Mouse (Mus musculus): ENCODE measurements at regions not wholly inside any gene's neighbourhood (a gene's known extent, or its start where the extent isn't known, plus 50 kb on each side); places are given as distances from the start of the nearest gene placed in this dataset.
A peak's percentile ranks its signal among the peaks of the same experiment; 100 is the strongest.

DNA sequence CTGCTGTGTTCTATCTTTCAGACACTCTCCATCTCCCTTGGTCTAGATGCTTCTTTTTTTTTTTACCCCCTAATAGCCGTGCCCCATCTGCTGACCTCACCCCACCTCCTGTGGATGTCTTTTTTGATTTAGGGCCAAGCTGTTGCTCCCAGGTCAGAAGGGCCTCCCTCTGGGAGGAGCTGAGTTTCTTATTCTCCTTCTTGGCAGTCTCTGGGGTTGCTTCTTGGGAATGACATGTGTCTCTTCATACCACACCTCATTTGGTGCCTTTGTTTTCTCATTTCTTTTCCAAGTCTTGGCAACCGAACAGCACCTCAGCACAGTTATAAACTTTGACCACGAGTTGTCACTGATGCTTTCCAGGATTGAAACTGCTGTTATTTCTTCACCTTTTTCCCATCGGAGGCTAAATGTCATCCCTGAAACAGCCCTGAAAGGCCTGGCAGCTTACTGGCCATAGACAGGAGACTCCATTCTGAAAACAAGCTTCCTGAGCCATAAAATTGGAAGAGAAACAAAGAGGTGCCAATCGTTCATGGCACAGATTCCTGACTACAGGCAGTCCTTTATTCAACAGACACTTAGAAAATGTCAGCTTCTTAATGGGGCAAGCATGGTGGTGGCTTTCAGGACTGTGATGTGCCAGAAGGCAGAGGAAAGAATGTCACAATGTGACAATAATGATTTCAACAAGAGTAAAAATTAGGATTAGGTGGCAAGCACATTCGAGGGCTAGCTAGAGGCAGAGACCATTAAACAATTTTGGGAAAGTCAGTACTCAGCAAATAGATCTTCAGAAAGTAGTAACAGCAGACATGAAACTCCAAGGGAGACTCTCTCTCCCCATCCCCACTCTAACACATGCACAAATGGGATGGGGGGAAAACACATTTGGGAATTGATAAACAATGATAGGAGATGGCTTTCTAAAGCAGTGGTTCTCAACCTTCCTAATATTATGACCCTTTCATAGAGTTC is 197.1 kb upstream of the Arrdc4 start:
- no peak for DNase-seq (ENCODE audit: low spot score)

DNA sequence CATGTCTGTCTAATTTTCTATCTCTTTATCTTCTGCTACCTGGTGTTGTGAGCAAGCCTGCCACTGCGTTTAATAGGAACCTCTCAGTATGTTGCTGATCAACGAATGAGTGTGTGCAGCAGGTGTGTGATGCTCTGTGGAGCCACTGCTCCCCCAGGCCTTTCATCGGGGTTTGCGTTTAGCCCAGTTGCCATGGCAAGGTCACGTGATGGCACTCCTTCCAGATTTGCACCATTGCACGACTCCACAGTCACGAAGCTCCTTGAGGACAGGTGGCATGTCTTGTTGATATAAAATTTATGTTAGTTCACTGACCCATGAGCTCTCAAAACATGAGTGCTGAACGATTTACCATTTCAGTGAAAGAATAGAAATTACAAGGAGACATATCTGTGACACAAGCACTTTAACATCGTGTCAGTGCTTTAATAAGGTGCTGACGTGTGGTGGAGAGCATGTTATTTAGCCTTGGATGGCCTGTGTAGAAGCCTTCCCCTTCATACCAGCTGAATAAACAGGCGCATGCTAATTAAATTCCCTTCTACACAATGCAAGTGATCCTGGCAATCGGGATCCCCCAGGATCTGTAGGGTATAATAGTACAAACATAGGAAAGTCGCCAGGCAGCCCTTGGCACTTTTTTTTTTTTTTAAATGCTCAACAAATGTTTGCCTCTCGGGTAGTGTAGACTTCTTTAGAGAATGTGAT is 181.7 kb upstream of the Arrdc4 start:
- no peak for DNase-seq (ENCODE audit: low spot score)

DNA sequence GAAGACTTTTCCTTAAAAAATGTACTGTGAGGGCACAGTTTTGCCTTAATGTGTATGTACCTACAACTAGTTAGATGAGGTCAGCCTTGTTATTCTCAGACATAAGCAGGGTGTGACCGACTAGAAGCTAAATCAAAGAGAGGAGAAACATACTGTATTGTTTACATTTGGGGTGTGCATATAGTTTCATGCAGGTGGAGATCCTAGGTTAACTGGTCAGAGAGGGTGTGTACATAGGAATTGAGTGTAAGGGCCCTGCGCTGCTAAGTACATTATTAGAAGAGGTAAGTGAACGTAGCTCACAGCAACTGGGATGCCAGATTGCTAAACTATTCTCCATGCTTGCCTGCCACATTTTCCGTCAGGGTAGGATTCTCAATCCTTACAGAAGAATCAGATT is 180.6 kb upstream of the Arrdc4 start:
- DNase-seq (ENCODE audit: low spot score) = no peak

DNA sequence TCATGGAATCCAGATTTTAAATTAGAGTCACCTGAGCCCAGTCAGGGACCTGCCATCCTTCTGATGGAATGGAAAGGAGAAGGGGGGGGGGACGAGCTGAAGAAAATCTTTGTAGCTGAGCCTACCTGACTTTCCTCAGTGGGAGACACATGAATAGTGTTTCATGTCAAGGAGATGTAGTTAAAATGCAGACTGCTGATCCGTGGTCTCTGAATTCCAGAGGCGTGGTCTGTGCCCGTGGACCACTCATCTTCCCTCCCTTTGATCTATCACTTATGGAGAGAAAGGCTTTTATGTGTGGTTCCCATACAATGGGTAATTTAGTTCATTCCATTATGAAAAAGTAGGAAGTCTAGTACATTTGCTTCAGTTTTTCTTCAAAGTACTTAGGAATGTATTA is 176.6 kb upstream of the Arrdc4 start:
- no peak for DNase-seq (ENCODE audit: low spot score)

DNA sequence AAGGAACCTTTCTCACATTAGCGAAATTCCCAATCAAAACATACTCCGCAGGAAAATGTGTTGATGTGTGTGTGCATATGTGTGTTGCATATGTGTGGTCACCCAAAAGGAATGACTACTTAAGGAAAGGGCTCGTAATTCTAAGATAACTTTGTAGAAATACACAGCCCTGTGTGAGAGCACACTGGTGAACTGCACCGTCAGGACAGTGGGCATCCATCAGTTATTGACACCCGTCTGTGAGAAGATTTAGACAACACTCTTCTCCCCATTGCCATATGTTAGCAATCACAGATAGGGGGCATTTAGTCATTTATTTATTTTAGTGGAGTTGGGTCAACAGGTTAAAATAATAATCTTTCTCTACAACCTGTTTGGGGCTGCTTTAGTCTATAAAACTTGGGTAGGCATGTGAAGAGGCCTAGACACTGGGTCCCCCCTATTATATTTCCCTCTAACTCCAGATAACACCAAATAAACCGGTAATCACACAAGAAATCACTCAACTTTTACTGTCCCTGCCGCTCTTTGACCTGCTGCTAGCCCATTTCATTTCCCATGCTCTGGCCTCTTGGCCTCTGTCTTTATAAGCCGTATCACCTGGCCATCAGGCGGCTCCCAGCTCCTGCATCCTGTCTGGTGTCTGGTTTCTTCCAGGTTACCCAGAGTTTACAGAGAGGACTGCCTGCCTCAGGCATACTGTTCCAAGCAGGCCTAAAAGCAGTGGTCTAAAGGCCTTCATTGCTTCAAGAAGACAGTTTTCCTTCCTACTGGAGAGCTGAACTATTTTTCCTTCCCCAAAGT is 169.8 kb upstream of the Arrdc4 start:
- DNase-seq (ENCODE audit: low spot score) = no peak

DNA sequence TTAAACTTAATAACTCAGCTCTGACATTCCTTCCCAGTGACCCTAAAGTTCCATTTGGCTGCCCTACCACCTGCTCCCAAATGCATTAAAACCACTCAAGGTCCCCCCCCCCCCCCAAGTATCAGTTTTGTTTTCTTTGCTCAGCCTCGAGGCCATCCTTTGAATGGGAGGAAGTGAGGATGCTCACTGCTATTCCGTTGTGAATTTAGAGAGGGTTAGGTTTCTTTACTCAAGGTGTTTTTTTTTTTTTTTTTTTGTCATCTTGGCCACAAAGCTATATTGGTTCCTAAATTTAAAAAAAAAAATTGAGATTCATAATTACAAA is 168.8 kb upstream of the Arrdc4 start:
- DNase-seq (ENCODE audit: low spot score) = no peak

DNA sequence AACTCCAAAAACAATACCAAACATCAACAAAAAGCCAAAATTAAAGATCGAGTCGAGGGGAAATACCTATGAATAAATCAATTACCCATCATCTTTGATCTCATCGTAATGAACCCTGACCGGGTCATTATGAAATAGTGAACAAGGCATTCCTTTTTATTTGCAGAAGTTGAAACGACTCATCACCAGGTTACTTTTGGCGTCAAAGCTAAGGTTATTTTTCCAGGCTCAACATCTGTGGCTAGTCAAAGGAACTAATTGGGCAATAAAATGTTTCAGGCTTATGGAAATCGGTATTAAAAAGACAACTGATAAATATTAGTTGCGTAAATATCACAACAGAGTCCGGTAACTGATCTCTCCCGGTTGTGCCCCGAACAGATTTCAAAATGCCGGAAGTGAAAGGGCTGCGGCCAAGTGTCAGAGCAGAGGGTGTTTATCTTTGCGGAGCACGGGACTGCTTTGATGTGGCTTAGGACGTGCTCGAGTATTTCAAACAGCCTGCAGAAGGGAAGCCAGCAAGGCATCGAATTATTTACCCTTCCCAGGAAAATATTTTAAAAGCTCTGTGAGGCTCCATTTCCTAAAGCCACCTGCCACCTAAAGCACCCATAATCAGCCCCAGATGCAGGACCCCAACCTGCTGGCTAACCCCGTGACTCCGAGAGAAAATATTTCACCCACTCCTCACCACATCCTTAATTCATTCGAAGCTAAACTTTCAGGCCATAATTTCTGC is 168.3 kb upstream of the Arrdc4 start:
- peak; percentile 2 for DNase-seq (ENCODE audit: low spot score)

DNA sequence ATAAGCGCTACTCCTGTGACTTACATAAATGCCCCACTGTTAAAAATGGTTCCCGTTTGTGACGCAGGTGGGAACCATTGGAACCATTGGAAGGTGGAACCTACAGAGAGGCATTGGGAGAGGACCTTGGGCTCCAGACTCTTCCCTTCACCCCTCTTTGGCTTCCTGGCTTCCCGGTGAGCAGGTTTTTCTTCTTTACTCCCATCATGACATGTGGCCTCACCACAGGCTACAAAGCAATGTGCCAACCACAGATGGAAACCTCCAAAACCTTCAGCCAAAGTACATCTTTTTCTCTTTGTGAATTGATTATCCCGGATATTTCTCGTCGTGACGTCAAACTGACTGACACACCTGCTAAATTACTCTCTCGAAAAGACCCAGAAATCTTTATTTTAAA is 166.9 kb upstream of the Arrdc4 start:
- DNase-seq (ENCODE audit: low spot score) = no peak

DNA sequence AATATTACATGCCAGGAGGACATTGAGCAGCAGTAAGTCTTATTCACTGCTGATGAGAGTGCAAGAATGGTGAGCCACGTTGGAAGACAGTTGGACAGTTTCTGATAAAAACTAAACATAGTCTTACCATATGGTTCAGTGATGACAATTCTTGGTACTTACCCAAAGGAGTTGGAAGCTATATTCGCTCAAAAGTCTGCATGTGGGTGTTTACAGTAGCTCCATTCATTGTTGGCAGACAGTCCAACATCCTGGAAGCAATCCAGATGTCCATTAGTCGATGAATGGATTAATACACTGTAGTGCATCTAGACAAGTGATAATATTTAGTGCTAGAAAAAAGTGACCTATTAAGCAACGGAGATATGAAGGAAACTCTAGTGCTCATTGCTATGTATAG is 165.3 kb upstream of the Arrdc4 start:
- no peak for DNase-seq (ENCODE audit: low spot score)

DNA sequence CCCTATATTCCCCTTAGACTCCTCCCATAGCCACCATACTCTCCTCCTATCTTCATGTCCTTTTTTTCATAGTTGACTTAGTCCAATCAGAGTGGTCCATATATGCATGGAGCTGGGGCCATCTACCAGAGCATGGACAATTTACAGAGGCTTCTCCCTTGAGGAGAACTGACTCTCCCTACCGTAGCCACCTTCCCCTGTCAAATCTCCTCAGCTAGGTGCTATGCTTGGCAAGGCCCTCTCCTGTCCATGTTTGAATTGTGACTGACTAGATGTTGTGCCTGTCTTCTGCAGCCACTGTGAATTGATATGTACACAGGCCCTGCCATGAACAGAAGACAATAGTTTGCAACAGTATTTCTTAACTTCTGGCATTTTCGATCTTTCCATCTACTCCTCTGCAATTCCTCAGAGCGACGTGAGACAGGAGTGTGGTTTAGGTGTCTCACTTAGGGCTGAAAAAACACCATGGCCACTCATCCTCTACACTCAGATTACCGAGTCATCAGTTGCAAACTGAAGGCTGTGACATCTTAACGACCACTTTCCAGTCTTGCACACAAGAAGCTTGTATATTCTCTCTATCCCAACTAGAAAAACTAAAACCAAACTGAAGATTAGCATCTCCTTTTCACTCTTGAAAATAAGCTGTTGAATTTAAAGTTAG is 163.1 kb upstream of the Arrdc4 start:
- DNase-seq (ENCODE audit: low spot score) = no peak

DNA sequence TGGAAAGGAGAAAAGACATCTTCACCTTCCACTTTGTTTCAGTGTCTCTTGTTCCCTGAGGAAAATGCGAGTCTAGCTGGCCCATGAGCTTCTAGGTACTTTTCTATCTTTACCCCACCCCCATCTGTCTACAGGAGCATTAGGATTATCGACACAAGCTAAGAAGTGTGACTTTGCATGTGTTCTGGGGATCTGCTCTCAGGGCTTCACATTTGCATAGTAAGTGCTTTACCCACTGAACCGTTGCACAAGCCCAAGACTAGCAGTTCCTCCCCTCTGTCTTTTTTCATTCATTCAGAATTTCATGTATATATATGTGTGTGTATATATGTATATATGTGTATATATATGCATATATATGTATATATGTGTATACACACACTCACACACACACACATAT is 162.5 kb upstream of the Arrdc4 start:
- no peak for DNase-seq (ENCODE audit: low spot score)

DNA sequence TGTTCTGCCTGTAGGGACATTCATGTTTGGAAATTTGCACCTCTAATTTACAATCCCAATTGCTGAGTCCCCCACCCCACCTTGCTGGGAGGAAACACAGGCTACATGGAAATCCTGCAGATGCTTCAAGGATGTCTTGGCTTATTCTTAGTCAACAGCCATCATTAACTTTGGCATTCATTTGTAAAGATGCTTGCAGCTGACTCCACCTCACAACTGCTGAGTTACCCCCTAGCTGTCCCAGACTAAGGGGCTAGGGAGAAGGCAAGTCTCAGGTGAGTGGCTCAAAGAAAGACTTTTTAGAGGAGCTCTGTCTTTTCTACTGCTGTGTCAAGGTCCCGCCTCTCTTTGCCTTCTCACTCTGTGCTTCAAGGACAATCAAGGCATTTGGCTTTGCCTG is 160.7 kb upstream of the Arrdc4 start:
- no peak for DNase-seq (ENCODE audit: low spot score)

DNA sequence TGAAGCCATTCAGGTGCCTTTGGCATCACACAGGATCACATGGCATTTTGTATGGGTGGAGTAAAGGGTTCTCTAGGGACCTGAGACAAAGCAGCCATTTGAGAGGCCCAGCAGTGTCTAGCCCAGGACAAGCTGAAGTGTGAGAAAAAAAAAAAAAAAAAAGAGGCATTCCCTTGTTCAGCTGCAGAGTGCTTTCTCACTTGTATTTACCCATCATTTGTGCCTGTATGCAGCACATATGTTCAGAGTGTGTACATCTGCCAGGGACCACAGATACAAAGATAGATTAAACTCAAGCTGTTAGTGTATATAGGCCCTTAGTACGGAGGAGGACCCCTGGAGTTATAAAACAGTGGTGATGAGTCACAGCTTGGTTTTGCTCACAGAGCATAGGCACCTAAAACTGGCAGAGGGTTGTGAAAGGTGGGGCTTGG is 159.4 kb upstream of the Arrdc4 start:
- DNase-seq (ENCODE audit: low spot score) = no peak

DNA sequence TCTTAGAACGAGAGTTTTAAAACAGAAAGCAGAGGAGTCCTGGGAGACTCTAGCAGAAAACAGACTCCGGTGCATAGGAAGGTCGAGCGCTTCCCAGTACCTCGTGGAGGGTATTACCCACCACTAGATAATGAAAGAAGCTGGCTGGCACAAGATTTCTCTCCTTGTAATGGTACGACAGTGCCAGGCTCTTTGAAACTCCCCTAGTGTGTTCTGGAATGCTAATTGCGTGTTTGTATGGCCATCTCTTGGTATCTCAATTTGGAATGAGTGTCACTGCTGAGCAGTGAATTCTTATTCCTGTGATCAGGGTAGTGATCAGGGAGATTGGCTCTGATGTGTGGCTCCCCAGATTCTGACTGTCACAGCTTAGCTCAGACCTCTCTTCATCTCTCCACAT is 158.8 kb upstream of the Arrdc4 start:
- DNase-seq (ENCODE audit: low spot score) = no peak

DNA sequence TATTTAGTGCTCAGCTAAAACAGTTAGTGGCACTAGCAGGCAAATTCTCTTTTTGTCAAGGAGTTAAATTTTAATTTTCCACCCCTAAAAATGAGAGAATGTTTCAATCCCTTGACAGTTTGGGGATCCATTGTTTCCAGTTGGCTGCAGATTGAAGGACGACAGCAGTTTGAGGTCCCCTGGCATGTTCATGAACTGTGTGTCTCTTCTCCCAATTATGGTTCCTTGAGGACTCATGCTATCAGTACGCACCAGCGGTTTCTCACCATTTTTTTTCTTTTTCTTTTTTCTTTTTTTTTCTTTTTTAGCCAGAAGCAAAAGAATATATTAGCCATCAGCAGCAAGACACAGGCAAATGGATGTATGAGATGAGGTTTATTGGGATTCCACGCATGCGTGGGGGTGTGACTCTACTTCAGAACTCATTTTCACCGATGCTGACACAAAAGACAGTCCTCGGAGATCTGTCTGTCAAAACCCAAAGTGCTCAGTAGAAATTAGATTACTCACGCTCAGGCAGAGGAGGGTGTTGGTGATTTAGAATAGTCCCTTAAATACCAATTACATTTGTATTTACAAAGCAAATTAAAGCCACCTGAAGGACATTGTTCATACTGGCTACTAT is 157.8 kb upstream of the Arrdc4 start:
- DNase-seq (ENCODE audit: low spot score) = no peak

DNA sequence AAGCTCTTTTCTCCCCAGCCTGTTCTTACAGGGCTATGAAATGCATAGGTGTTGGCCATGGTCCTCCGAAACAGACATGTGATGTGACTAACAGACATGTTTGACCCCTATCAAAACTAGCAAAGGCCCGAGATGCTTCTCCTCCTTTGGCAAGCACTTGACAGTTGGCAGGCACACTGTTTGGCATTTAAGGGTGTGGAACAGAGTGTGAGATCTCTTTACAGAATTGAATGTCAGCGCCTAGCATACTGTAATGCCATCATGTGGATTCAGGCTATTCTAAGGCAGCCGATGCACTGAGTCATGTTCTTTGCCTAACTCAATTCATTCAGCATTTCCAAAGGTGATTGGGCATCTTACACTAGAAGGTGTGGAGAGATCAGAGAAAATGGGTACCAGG is 156.8 kb upstream of the Arrdc4 start:
- no peak for DNase-seq (ENCODE audit: low spot score)

DNA sequence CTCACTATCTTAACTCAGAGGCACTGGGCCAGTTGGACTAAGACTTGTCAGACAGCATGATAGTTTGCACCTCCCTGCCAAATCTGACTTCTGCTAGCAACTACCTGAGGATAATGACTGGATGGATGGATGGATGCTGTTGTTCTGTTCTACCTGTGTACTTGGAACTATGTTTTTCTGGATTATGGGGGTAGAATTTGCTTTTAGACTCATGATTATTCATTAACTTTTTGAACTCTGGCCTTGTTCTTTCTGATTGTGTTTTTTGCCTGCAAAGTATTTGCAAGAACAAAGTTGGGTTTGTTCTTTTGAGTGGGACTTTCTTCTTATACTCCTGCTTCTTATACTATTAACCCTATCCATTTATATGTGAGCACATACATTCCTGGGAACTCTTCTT is 137.1 kb upstream of the Arrdc4 start:
- DNase-seq (ENCODE audit: low spot score) = no peak

DNA sequence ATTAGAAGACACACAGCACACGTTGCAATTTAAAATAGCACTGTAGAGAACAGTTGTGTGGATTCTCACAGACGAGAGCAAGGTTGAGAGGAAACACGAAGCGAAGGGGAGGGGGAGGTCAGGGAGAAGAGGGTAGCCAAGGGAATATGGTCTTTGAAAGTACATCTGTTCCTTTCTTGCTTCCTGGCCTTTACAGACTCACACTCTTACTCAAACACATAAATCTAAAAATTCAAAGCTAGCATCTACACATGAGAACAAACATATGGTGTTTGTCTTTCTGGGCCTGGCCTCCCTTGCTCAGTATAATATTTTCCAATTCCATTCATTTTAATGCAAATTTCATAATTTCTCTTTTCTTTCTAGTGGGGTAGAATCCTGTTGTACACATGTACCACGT is 124.0 kb upstream of the Arrdc4 start:
- no peak for DNase-seq (ENCODE audit: low spot score)

DNA sequence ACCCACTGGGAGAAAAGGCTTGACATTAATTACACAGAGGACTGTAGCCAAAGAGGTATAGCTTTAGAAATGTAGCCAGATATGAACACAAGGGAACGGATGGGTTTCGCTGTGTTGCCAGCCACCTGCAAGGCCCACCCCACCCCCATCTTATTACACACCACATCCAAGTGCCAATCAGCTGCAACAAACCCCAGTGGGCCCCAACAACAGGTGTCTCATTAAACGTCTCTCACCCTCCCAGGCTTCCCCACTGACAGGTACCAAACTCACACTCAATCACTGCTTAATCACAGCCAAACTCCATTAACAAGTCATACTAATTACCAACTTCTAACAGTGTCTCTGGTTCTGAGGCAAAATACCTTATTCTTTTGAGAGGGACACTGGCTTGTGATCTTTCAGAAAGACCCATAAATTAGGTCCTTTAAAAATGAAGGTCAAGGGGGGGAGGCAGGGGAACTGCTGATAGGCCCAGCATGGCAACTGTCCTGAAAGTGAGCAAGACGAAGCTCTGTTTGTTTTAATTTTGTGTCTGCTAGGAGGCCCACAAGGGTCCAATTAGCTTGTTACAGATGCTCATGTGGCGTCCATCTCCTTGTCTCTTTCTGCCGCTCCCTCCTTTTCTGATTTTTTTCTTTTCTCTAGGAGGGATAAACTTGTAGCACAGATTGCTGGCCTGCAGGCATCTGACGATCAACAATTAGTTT is 115.4 kb upstream of the Arrdc4 start:
- no peak for DNase-seq (ENCODE audit: low spot score)

DNA sequence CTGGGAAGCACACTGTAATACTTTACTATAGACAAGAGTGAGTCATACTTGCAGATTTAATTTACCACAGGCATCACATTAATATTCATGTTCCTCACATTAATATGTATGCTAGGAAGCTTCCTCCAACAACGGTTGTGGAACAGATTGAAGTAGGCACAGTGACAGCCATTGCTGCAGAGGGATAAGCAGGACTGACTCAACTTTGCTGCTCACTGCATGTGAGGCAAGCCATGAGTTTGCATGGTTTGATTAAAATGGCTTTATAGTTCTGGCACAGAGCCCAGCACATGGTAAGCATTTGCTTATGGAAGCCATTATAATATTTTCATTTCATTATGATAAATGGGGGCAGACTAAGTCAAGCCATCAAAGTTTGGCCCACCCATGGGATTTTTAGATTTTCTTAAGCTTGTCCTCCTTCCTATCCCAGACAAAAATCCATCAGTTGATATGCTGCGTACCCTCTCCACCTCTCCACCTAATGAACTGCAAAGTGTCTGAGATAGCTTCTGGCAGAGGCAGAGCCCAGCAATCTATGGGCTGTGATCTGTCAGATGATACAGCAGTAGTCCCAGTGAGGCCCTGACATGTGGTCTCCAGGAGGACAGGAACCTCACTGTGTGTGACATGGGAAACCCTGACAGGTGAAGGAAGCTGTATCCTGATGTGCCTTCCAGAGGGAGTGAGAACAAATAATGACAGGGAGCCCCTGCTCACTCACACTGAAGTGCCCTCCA is 109.6 kb upstream of the Arrdc4 start:
- DNase-seq (ENCODE audit: low spot score) = no peak

All from urinary bladder, postnatal 25 days (tissue).